Mouse (Mus musculus) E14TG2a.4 (cell line): ENCODE measurements around the gene D630003M21Rik.

Source experiments
- H3K27me3 ChIP-seq: 2 replicates; pipeline ENCODE4 v1.6.1; 2014; ENCODE audit warnings: low read length, control low read depth; ENCODE audit not compliant: insufficient read depth
- H3K36me3 ChIP-seq: 2 replicates; pipeline ENCODE4 v1.6.1; 2014; ENCODE audit warnings: low read length, control low read depth; ENCODE audit not compliant: insufficient read depth
- H3K4me1 ChIP-seq: replicated peaks from 2 replicates; pipeline ENCODE4 v1.6.1; 2014; ENCODE audit warnings: low read depth, low read length, control low read depth
- H3K4me3 ChIP-seq: replicated peaks from 2 replicates; pipeline ENCODE4 v1.5.1; 2014; ENCODE audit warnings: mild to moderate bottlenecking, low read length
- H3K9me3 ChIP-seq: 2 replicates; pipeline ENCODE4 v1.6.1; 2014; ENCODE audit warnings: low read length, control low read depth
- CTCF ChIP-seq: conservative IDR thresholded peaks from 2 replicates; pipeline ENCODE4 v1.5.1; 2014; ENCODE audit warnings: low read length
- NANOG ChIP-seq: IDR thresholded peaks from 2 replicates; pipeline ENCODE4 v1.6.1; 2014; ENCODE audit warnings: borderline replicate concordance, low read length, mixed read lengths
- POU5F1 ChIP-seq: IDR thresholded peaks from 2 replicates; pipeline ENCODE4 v1.6.1; 2014; ENCODE audit warnings: low read length, borderline replicate concordance

Gene D630003M21Rik

GRCm38 (mm10) chr2:158198861-158199260 lies 30.2 kb downstream of the D630003M21Rik start:
- no peaks in the 10 kb centered on the region for H3K9me3 ChIP-seq
- H3K4me3 ChIP-seq, result no peak overlapping the region
- no peaks in the 10 kb centered on the region for H3K36me3 ChIP-seq
- TF ChIP-seq NANOG (no peak), POU5F1 (no peak), CTCF (no peak)
- peaks cover 2% of the 10 kb centered on the region for H3K27me3 ChIP-seq
- peaks cover 20% of the 10 kb centered on the region for H3K4me1 ChIP-seq

- TF ChIP-seq POU5F1 (no peak), NANOG (no peak), CTCF (no peak)
- Histone ChIP-seq H3K4me1 (peaks cover 23% of the 10 kb centered on the region), H3K36me3 (no peaks in the 10 kb centered on the region), H3K4me3 (no peak overlapping the region), H3K9me3 (no peaks in the 10 kb centered on the region), H3K27me3 (peaks cover 6% of the 10 kb centered on the region)
Measured at GRCm38 (mm10) chr2:158197971-158198370, 31.1 kb downstream of the D630003M21Rik start.

- H3K36me3 ChIP-seq, result no peaks in the 10 kb centered on the region
- no peak overlapping the region for H3K4me3 ChIP-seq
- peak; percentile 84 for TF ChIP-seq CTCF
- no peak for TF ChIP-seq NANOG
- no peak for TF ChIP-seq POU5F1
- H3K9me3 ChIP-seq, result no peaks in the 10 kb centered on the region
- peaks cover 20% of the 10 kb centered on the region for H3K27me3 ChIP-seq
- H3K4me1 ChIP-seq, result peaks cover 32% of the 10 kb centered on the region
Measured at GRCm38 (mm10) chr2:158194945-158195640, 33.9 kb downstream of the D630003M21Rik start.

GRCm38 (mm10) chr2:158193611-158194336 lies 35.2 kb downstream of the D630003M21Rik start:
- Histone ChIP-seq H3K4me3 (no peak overlapping the region), H3K9me3 (no peaks in the 10 kb centered on the region)
- TF ChIP-seq POU5F1 (no peak), NANOG (no peak), CTCF (no peak)

GRCm38 (mm10) chr2:158191098-158191497 lies 37.9 kb downstream of the D630003M21Rik start:
- Histone ChIP-seq H3K27me3 (peaks cover 20% of the 10 kb centered on the region), H3K4me1 (peaks cover 38% of the 10 kb centered on the region), H3K36me3 (no peaks in the 10 kb centered on the region), H3K9me3 (no peaks in the 10 kb centered on the region), H3K4me3 (no peak overlapping the region)
- TF ChIP-seq POU5F1 (no peak), CTCF (no peak), NANOG (no peak)

More at GRCm38 (mm10) chr2:158193611-158194336, 35.2 kb downstream of the D630003M21Rik start:
- Histone ChIP-seq H3K36me3 (no peaks in the 10 kb centered on the region), H3K27me3 (peaks cover 20% of the 10 kb centered on the region), H3K4me1 (peaks cover 37% of the 10 kb centered on the region)

GRCm38 (mm10) chr2:158189451-158189850 lies 39.6 kb downstream of the D630003M21Rik start:
- Histone ChIP-seq H3K27me3 (peaks cover 20% of the 10 kb centered on the region), H3K4me3 (no peak overlapping the region), H3K9me3 (no peaks in the 10 kb centered on the region), H3K4me1 (peaks cover 29% of the 10 kb centered on the region), H3K36me3 (no peaks in the 10 kb centered on the region)
- TF ChIP-seq POU5F1 (no peak), CTCF (no peak), NANOG (no peak)

GRCm38 (mm10) chr2:158186206-158186871 lies 42.7 kb downstream of the D630003M21Rik start:
- Histone ChIP-seq H3K4me3 (no peak overlapping the region), H3K4me1 (peaks cover 25% of the 10 kb centered on the region), H3K9me3 (no peaks in the 10 kb centered on the region), H3K36me3 (no peaks in the 10 kb centered on the region), H3K27me3 (peaks cover 9% of the 10 kb centered on the region)
- TF ChIP-seq NANOG (no peak), POU5F1 (no peak), CTCF (no peak)

- peaks cover 41% of the 10 kb centered on the region for H3K4me1 ChIP-seq
- H3K27me3 ChIP-seq, result 0 out of 2 replicates have a peak, but pooled peaks cover 3% of the 10 kb centered on the region
- no peaks in the 10 kb centered on the region for H3K36me3 ChIP-seq
- no peaks in the 10 kb centered on the region for H3K9me3 ChIP-seq
- no peak overlapping the region for H3K4me3 ChIP-seq
- TF ChIP-seq NANOG, result no peak
- no peak for TF ChIP-seq POU5F1
- no peak for TF ChIP-seq CTCF
Measured at GRCm38 (mm10) chr2:158183266-158183665, 45.8 kb downstream of the D630003M21Rik start.
